Mouse (Mus musculus): Measurements from ENCODE around the gene Agpat1.

- TF ChIP-seq GATA1 (IDR thresholded peaks at IDR 0.05; ENCODE audit: borderline replicate concordance, low read length) (no peak), FLI1 (IDR thresholded peaks at IDR 0.05; ENCODE audit: low read length) (no peak)
These were observed 44.9 kb upstream of the Agpat1 start for GRCm38 (mm10) chr17:34559116-34559515.

All from megakaryocyte, embryonic 14.5 days (primary cell).